Mouse (Mus musculus) yolk sac, embryonic 10.5 days (tissue): ENCODE results near the gene Serp2.

Experiments
- DNase-seq: peaks from one replicate; pipeline ENCODE4 v3.0.0-alpha.2; 2017; ENCODE audit warnings: low spot score

Gene Serp2

GRCm38 (mm10) chr14:76497187-76497586, 59.5 kb downstream of the Serp2 start:
- no peak for DNase-seq

DNA sequence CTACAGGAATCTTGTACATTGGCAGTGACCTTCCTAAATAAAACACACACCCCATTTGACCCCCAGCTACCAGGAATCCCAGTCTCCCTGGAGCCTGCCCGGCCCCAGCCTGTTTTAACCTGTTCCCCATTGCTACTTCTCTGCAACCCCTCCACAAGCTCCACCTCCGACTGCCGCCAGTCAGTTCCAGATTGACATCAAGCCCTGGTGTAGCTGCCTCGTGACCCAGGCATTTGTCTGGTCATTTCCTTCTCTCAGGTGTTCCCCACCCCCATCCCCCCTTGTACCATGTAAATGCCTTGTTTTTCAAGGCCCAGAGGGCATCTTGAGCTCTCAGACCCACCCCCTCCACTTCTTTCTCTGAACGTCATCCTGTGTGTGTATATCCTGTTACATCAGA, 61.7 kb downstream of the Serp2 start:
- DNase-seq = no peak

- DNase-seq = no peak
Observed at GRCm38 (mm10) chr14:76489128-76489527, 67.6 kb downstream of the Serp2 start.

GRCm38 (mm10) chr14:76488101-76489044, 68.3 kb downstream of the Serp2 start:
- DNase-seq = peak; percentile 68

DNA sequence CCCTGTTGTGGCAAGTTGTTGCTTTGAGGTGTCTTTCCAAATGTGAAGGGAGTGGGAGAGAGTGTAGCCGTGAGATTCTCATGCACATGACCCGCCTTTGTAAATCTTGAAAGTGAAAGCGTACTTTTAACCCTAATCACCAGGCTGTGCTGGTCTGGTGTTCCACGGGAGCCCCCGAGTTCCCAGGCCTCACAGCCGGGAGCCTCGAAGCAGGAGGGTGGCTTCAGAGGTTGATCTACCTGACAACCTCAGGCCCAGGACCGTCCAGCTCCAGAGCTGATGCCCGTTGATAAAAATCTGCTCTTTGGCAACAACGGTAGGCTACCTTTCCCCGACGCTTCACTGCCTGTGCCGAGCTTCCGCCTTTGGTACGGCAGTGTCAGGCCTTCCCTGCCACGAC, 69.1 kb downstream of the Serp2 start:
- no peak for DNase-seq

GRCm38 (mm10) chr14:76483701-76484100, 73.0 kb downstream of the Serp2 start:
- no peak for DNase-seq
